Mouse (Mus musculus) midbrain, embryonic 10.5 days (tissue): ENCODE results near the gene Snx21. TPM values are rescaled to one million over a fixed set of nuclear protein-coding genes. Genes with fewer than 3 reads are reported as not detected.

Source experiments
- DNase-seq: peaks from one replicate; pipeline ENCODE4 v3.0.0-alpha.2; 2017; ENCODE audit warnings: low spot score
- H3K27ac ChIP-seq: fragments of 300-500 bp; sonication (generic); replicated peaks from 2 replicates; pipeline ENCODE4 v1.5.1; 2016; ENCODE audit warnings: mild to moderate bottlenecking
- H3K27me3 ChIP-seq: fragments of 300-500 bp; sonication (generic); 2 replicates; pipeline ENCODE4 v1.6.1; 2016; ENCODE audit warnings: low read depth, mild to moderate bottlenecking; ENCODE audit not compliant: poor library complexity, severe bottlenecking
- H3K36me3 ChIP-seq: fragments of 300-500 bp; sonication (generic); 2 replicates; pipeline ENCODE4 v1.6.1; 2016; ENCODE audit warnings: mild to moderate bottlenecking, moderate library complexity
- H3K4me1 ChIP-seq: fragments of 300-500 bp; sonication (generic); 2 replicates; pipeline ENCODE4 v1.6.1; 2016
- H3K4me3 ChIP-seq: fragments of 300-500 bp; sonication (generic); 2 replicates; pipeline ENCODE4 v1.5.1; 2016; ENCODE audit warnings: mild to moderate bottlenecking, moderate library complexity
- H3K9me3 ChIP-seq: fragments of 300-500 bp; sonication (generic); replicated peaks from 2 replicates; pipeline ENCODE4 v1.6.1; 2016; ENCODE audit warnings: mild to moderate bottlenecking
- WGBS: fragments of 180-500 bp; shearing (Covaris S2); methylation state at CpG from one replicate; pipeline ENCODE4 v1.1.7; 2016; 5-methylcytosine and 5-hydroxymethylcytosine counted together
- polyA plus RNA-seq: library from polyadenylated mRNA; unstranded; fragments of >200 nt; fragmentation: Nextera tagmentation; extraction: Ambion mirVana; gene quantifications from 2 replicates; pipeline ENCODE4 v1.2.1, GENCODE M21; 2016

The Snx21 gene
- polyA plus RNA-seq, 1 experiment from 2014 or later: 12.3 TPM

- Histone ChIP-seq H3K4me3 (peak within 1 kb of the TSS; percentile 74), H3K4me1 (peaks cover 26% of the 10 kb centered on the region), H3K27me3 (no peaks in the 10 kb centered on the region), H3K36me3 (peaks cover 42% of the 10 kb centered on the region), H3K9me3 (no peaks in the 10 kb centered on the region), H3K27ac (peak within 1 kb of the TSS; percentile 90)
- peak; percentile 97 for DNase-seq
- WGBS: under 1% methylated on average over 47 of the region's 47 CpGs
Observed at GRCm38 (mm10) chr2:164804533-164805331, 19.1 kb downstream of the Snx21 start, which contains the start of the genes Acot8 and Zswim3. Gene Acot8, minus strand, starts transcription at chr2:164804882. Gene Zswim3, plus strand, starts transcription at chr2:164805098.

DNA sequence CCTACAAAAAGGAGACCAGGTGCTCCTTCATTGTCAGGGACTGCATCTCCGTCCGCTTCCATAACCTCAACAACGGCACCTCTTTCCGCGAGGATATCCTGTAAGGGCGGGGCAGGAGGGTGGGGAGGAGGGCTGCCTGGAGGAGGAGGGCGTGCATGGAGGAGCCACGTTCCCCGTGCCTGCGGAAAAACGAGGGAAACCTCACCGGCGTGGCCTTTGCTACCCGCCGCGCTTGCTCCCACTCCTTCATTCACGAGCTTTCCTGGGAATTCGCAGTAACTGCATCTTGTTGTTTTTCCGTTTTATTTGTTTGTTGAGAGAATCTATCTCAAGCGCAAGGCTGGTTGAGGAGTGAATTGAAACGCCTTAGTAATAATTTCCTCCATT, 19.7 kb downstream of the Snx21 start:
- DNase-seq: no peak
- Histone ChIP-seq H3K4me3 (peak overlapping the region; percentile 74), H3K36me3 (peaks cover 36% of the 10 kb centered on the region), H3K27me3 (no peaks in the 10 kb centered on the region), H3K9me3 (no peaks in the 10 kb centered on the region), H3K27ac (peak overlapping the region; percentile 90), H3K4me1 (peaks cover 26% of the 10 kb centered on the region)
- 2% methylated on average over 21 of the region's 21 CpGs for WGBS

- H3K27me3 ChIP-seq: no peaks in the 10 kb centered on the region
- DNase-seq: no peak
- no peaks in the 10 kb centered on the region for H3K9me3 ChIP-seq
- H3K27ac ChIP-seq: no peak overlapping the region
- peak overlapping the region; percentile 2; the same call in 1 of the 2 replicates for H3K4me3 ChIP-seq
- peaks cover 26% of the 10 kb centered on the region for H3K4me1 ChIP-seq
- 86% methylated on average over 7 of the region's 7 CpGs for WGBS
- H3K36me3 ChIP-seq: peaks cover 23% of the 10 kb centered on the region
Observed at GRCm38 (mm10) chr2:164806614-164807013, 21.0 kb downstream of the Snx21 start.

DNA sequence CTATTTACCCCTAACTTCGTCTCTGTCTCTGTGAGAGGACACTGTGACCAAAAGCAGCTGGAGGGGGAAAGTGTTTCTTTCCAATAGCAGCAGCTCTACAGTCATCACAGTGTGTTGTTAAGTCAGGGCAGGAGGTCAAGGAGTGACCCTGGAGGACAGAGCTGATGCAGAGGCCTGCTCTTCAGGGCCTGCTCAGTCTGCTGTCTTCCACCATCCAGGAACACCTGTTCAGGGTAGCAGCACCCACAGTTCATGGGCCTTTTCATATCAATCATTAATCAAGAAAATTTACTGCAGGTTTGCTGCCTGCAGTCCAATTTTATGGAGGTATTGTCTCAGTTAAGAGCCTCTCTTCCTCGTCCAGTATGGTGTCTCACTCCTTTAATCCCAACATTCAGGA, 27.9 kb downstream of the Snx21 start:
- no peak overlapping the region for H3K27ac ChIP-seq
- H3K27me3 ChIP-seq: no peaks in the 10 kb centered on the region
- no peaks in the 10 kb centered on the region for H3K9me3 ChIP-seq
- WGBS: 81% methylated on average over 2 of the region's 2 CpGs
- no peak overlapping the region for H3K4me3 ChIP-seq
- peaks cover 16% of the 10 kb centered on the region for H3K36me3 ChIP-seq
- no peak for DNase-seq
- peaks cover 3% of the 10 kb centered on the region; the same call in 1 of the 2 replicates for H3K4me1 ChIP-seq

DNA sequence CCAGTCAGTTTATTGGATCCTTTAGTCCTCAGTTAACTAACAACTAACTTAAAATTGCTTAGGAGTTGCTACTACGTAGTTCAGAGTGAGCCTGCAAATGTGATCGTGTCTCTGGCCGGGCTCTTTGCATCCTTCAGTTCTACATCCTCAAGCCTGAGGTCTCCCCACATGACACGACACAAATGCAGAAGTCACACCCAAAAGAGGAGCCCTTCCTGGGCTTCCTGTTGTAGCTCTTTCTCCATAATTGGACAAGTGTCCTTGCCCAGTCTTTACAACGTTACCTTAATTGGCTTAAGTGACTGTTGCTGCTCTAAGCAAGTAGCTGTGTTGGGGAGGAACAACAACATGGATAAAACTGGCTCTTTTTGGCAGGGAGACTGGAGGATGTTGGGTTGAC, 29.7 kb downstream of the Snx21 start:
- Histone ChIP-seq H3K27me3 (no peaks in the 10 kb centered on the region), H3K4me3 (no peak overlapping the region), H3K36me3 (peaks cover 12% of the 10 kb centered on the region), H3K27ac (no peak overlapping the region), H3K4me1 (peaks cover 3% of the 10 kb centered on the region; the same call in 1 of the 2 replicates), H3K9me3 (no peaks in the 10 kb centered on the region)
- 89% methylated on average over 5 of the region's 5 CpGs for WGBS
- no peak for DNase-seq

DNA sequence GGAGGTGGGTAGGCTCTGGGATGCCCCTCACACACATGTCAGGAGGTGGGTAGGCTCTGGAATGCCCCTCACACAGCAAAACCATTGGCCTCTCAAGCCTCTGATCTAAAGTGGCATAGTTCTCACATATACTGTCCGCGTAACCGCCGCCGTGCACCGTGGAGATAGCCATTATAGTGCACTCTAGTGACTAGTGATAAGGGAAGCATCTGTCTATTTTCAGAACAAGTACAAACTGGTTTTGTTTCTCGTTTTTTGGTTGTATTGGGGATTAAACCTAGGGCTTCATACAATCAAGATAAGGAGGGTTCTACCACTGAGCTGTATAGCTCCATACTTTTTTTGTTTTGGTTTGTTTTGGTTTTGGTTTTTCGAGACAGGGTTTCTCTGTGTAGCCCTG, 30.2 kb downstream of the Snx21 start:
- H3K9me3 ChIP-seq: no peaks in the 10 kb centered on the region
- peaks cover 17% of the 10 kb centered on the region for H3K36me3 ChIP-seq
- H3K4me3 ChIP-seq: no peak overlapping the region
- 91% methylated on average over 8 of the region's 8 CpGs for WGBS
- no peak for DNase-seq
- H3K27me3 ChIP-seq: no peaks in the 10 kb centered on the region
- H3K4me1 ChIP-seq: peaks cover 3% of the 10 kb centered on the region; the same call in 1 of the 2 replicates
- no peak overlapping the region for H3K27ac ChIP-seq

DNA sequence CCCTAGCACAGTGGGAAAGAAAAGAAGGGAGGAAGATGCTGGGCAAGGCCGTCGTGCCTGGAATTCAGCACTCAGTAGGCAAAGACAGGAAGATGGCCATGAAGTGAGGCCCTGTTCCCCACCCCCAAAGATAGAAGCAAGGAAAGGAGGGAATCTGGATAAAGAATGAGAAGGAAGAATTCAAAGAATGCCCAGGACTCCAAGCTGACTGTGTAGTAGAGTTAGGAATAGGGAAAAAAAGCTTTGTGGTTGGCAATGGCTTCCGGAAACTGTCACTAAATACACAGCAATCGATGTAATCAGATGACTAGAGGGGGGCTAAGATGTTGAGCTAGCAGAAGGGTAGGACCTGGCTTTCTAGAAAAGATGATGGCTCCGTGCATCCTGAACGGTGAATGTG, 31.6 kb downstream of the Snx21 start:
- Histone ChIP-seq H3K27ac (no peak overlapping the region), H3K4me1 (peaks cover 6% of the 10 kb centered on the region), H3K36me3 (peaks cover 25% of the 10 kb centered on the region), H3K27me3 (no peaks in the 10 kb centered on the region), H3K4me3 (no peak overlapping the region), H3K9me3 (no peaks in the 10 kb centered on the region)
- WGBS: 91% methylated on average over 6 of the region's 6 CpGs
- DNase-seq: no peak

- Histone ChIP-seq H3K9me3 (no peaks in the 10 kb centered on the region), H3K27me3 (no peaks in the 10 kb centered on the region), H3K36me3 (peaks cover 22% of the 10 kb centered on the region), H3K27ac (no peak overlapping the region), H3K4me1 (peaks cover 11% of the 10 kb centered on the region), H3K4me3 (no peak overlapping the region)
- 74% methylated on average over 5 of the region's 5 CpGs for WGBS
- DNase-seq: peak; percentile 26
Observed at GRCm38 (mm10) chr2:164817703-164818102, 32.1 kb downstream of the Snx21 start.

DNA sequence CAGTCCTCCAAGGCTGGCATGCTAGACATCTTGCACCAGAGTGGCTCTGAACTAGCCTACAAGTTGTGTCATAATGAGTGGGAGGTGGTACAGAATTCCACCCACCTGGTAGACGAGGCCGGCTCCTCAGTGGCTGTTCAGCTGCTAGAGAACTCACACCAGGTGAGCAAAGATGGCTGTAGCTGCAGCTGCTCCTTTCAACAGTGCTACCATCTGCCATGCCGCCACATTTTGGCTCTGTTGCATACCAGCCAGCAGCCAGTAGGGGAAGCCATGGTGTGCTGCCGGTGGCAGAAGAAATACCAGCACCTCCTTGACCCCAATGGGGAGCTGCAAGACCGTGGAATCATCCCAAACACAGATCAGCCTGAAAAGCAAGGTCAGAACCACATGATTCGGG, 35.4 kb downstream of the Snx21 start:
- Histone ChIP-seq H3K27ac (no peak overlapping the region), H3K36me3 (peaks cover 36% of the 10 kb centered on the region), H3K4me1 (peaks cover 23% of the 10 kb centered on the region), H3K4me3 (no peak overlapping the region), H3K9me3 (no peaks in the 10 kb centered on the region), H3K27me3 (no peaks in the 10 kb centered on the region)
- no peak for DNase-seq
- 89% methylated on average over 6 of the region's 6 CpGs for WGBS

DNA sequence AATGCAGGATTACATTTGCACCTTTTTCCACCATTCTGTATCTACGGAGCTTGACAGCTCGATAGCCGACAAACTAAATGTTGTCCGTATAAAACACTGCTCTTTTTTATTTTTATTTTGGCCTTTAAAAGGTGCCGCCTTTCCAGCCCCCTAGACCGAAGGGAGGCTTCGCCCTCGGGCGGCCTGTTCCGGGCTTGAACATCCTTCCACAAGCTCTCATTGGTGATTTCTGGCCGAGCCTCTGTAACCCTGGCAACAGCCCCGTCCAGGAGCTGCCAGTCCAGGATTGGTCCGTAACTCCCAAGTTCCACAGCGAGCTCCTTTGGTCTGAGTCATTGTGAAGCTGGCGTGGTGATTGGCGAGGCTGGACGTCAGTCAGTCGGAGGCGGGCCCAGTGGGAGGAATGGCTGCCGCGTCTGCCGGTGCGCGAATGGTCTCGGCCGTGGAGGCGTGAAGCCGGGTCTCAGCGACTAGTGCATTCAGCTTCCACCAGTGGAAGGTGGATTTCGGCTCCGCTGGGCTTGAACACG, 37.1 kb downstream of the Snx21 start, which contains the start of gene Zswim1:
TSS of gene Zswim1 (plus strand) at position 51 of the 530 bp plus-strand sequence.
- H3K4me1 ChIP-seq: peaks cover 21% of the 10 kb centered on the region
- 2% methylated on average over 32 of the region's 32 CpGs for WGBS

GRCm38 (mm10) chr2:164823181-164823585, 37.6 kb downstream of the Snx21 start:
- H3K27ac ChIP-seq: peak overlapping the region; percentile 89
- peaks cover 21% of the 10 kb centered on the region for H3K4me1 ChIP-seq
- no peaks in the 10 kb centered on the region for H3K9me3 ChIP-seq
- peaks cover 58% of the 10 kb centered on the region for H3K36me3 ChIP-seq
- H3K27me3 ChIP-seq: no peaks in the 10 kb centered on the region
- WGBS: 4% methylated on average over 10 of the region's 10 CpGs
- no peak for DNase-seq
- peak overlapping the region; percentile 71 for H3K4me3 ChIP-seq

More for the DNA sequence above, 37.1 kb downstream of the Snx21 start, which contains the start of gene Zswim1:
- H3K4me3 ChIP-seq: peak within 1 kb of the TSS; percentile 71
- H3K9me3 ChIP-seq: no peaks in the 10 kb centered on the region
- H3K27ac ChIP-seq: peak within 1 kb of the TSS; percentile 89
- H3K27me3 ChIP-seq: no peaks in the 10 kb centered on the region
- peaks cover 53% of the 10 kb centered on the region for H3K36me3 ChIP-seq
- peak; percentile 99 for DNase-seq

- H3K36me3 ChIP-seq: peaks cover 65% of the 10 kb centered on the region
- H3K9me3 ChIP-seq: no peaks in the 10 kb centered on the region
- DNase-seq: no peak
- H3K4me3 ChIP-seq: peak overlapping the region; percentile 71; the same call in 1 of the 2 replicates
- no peaks in the 10 kb centered on the region for H3K27me3 ChIP-seq
- peaks cover 21% of the 10 kb centered on the region for H3K4me1 ChIP-seq
- no peak overlapping the region for H3K27ac ChIP-seq
- WGBS: 90% methylated on average over 4 of the region's 4 CpGs
Observed at GRCm38 (mm10) chr2:164823969-164824368, 38.3 kb downstream of the Snx21 start.

DNA sequence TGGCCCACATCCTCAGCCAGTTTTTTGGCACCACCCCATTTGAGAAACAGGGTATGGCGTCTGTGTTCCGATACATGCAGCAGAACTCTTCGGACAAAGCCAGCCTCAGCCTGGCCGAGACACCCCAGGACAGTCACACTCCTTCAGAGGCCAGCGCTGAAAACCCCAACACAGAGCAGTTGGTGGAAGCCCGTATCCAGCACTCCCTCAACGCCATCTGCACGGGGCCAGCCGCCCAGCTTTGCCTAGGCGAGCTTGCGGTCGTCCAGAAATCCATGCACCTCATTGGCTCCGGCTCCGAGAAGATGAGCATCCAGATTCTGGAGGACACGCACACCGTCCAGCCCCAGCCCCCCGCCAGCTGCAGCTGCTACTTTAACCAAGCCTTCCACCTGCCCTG, 39.9 kb downstream of the Snx21 start:
- Histone ChIP-seq H3K4me3 (no peak overlapping the region), H3K36me3 (peaks cover 59% of the 10 kb centered on the region), H3K4me1 (peaks cover 21% of the 10 kb centered on the region), H3K27me3 (no peaks in the 10 kb centered on the region), H3K9me3 (no peaks in the 10 kb centered on the region), H3K27ac (no peak overlapping the region)
- no peak for DNase-seq
- WGBS: 94% methylated on average over 17 of the region's 17 CpGs
